Mouse (Mus musculus): Measurements from ENCODE around the gene Acot8. TPM values are rescaled to one million over a fixed set of nuclear protein-coding genes. Genes with fewer than 3 reads are reported as not detected.

Gene Acot8
- total and polyA plus RNA-seq, 2 experiments from 2014 or later = 17.5 to 24.2 TPM

DNA sequence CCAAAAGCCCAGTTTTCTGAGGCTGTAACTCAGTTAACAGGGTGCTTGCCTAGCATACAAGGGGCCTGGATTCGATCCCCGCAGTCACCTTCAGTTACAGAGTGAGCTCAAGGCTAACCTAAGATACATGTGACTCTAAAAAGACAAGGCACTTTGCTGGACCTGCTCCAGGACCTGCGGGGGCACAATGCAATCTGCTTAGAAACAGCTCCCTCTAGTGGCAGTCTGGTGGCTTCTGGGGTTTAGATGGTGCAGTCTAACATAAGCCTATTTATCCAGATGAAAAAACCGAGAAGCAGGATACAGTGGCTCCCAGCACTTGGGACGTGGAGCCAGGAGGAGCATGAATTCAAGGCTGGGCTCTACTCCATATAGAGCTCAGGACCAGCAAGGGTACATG, 10.4 kb downstream of the Acot8 start:
- no peak overlapping the region for H3K27ac ChIP-seq (ENCODE audit: low read depth, low read length)
- no peak for ATAC-seq (ENCODE audit: low FRiP score)

DNA sequence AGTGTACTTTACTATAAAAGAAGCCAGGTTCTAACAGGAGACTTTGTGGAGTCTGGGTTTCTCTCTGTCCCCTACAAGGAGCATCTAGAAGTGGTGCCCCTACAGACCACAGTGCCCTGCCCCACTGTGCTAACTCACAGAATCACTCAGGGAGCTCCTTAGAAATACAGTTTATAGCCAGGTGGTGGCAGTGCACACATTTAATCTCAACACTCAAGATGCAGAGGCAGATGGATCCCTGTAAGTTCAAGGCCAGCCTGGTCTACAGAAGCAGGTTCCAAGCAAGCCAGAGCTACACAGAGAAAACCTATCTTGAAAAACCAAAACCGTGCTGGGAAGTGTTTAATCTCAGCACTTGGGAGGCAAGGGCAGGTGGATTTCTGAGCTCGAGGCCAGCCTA, 10.9 kb downstream of the Acot8 start:
- no peaks in the 10 kb centered on the region for H3K9me3 ChIP-seq (ENCODE audit: low read length)
- 96% methylated on average over 2 of the region's 2 CpGs for WGBS
- peak; percentile 36 for DNase-seq (ENCODE audit: low spot score)
- H3K36me3 ChIP-seq (ENCODE audit: insufficient read depth, low read length) = peaks cover 40% of the 10 kb centered on the region; the same call in 1 of the 2 replicates
- H3K9ac ChIP-seq (replicated peaks; ENCODE audit: low read length, poor library complexity, severe bottlenecking) = no peak overlapping the region
- no peak overlapping the region for H3K4me2 ChIP-seq (ENCODE audit: low read depth, low read length, poor library complexity, severe bottlenecking)
- peak; percentile 46 for TF ChIP-seq CTCF (IDR thresholded peaks at IDR 0.05)
- no peak for ATAC-seq (ENCODE audit: low FRiP score)
- H3K27ac ChIP-seq (ENCODE audit: low read depth, low read length) = no peak overlapping the region
- no peak overlapping the region for H3K4me3 ChIP-seq (ENCODE audit: low read depth, low read length)
- no peaks in the 10 kb centered on the region for H3K4me1 ChIP-seq (ENCODE audit: insufficient read depth, low read length)
- no peaks in the 10 kb centered on the region for H3K27me3 ChIP-seq (ENCODE audit: insufficient read depth, low read length)

More for the DNA sequence above, 10.4 kb downstream of the Acot8 start:
- H3K9ac ChIP-seq (replicated peaks; ENCODE audit: low read length, poor library complexity, severe bottlenecking) = no peak overlapping the region
- H3K27me3 ChIP-seq (ENCODE audit: insufficient read depth, low read length) = no peaks in the 10 kb centered on the region
- 27% methylated on average over 5 of the region's 5 CpGs for WGBS
- no peak overlapping the region for H3K4me3 ChIP-seq (ENCODE audit: low read depth, low read length)
- DNase-seq (ENCODE audit: low spot score) = peak; percentile 95
- no peak overlapping the region for H3K4me2 ChIP-seq (ENCODE audit: low read depth, low read length, poor library complexity, severe bottlenecking)
- no peaks in the 10 kb centered on the region for H3K9me3 ChIP-seq (ENCODE audit: low read length)
- peaks cover 40% of the 10 kb centered on the region; the same call in 1 of the 2 replicates for H3K36me3 ChIP-seq (ENCODE audit: insufficient read depth, low read length)
- no peaks in the 10 kb centered on the region for H3K4me1 ChIP-seq (ENCODE audit: insufficient read depth, low read length)
- peak; percentile 88 for TF ChIP-seq CTCF (IDR thresholded peaks at IDR 0.05)

DNA sequence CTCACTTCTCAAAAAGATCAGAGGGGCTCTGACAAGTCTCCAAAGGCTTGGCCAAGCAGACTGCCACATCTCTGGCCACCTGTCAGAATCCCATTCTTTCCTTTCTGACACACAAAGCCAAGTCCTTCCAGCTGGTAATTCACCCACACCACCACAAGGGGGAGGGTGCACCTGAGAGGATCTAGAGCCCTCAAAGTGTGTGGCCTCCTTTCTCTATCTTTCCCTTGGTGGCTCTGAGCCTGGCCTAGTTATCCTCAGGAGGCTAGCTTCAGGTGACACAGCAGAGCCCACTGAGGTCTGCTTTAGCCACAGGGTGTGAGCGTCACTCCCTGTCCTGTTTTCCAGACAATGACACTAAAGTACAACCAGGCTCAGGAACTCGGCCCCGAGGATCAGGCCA, 11.4 kb downstream of the Acot8 start:
- no peaks in the 10 kb centered on the region for H3K27me3 ChIP-seq (ENCODE audit: insufficient read depth, low read length)
- TF ChIP-seq CTCF (IDR thresholded peaks at IDR 0.05) = peak; percentile 71
- H3K4me1 ChIP-seq (ENCODE audit: insufficient read depth, low read length) = no peaks in the 10 kb centered on the region
- DNase-seq (ENCODE audit: low spot score) = peak; percentile 38
- peaks cover 40% of the 10 kb centered on the region; the same call in 1 of the 2 replicates for H3K36me3 ChIP-seq (ENCODE audit: insufficient read depth, low read length)
- no peaks in the 10 kb centered on the region for H3K9me3 ChIP-seq (ENCODE audit: low read length)
- H3K27ac ChIP-seq (ENCODE audit: low read depth, low read length) = no peak overlapping the region
- H3K4me3 ChIP-seq (ENCODE audit: low read depth, low read length) = no peak overlapping the region
- ATAC-seq (ENCODE audit: low FRiP score) = no peak
- no peak overlapping the region for H3K9ac ChIP-seq (replicated peaks; ENCODE audit: low read length, poor library complexity, severe bottlenecking)
- 90% methylated on average over 3 of the region's 3 CpGs for WGBS
- no peak overlapping the region for H3K4me2 ChIP-seq (ENCODE audit: low read depth, low read length, poor library complexity, severe bottlenecking)

DNA sequence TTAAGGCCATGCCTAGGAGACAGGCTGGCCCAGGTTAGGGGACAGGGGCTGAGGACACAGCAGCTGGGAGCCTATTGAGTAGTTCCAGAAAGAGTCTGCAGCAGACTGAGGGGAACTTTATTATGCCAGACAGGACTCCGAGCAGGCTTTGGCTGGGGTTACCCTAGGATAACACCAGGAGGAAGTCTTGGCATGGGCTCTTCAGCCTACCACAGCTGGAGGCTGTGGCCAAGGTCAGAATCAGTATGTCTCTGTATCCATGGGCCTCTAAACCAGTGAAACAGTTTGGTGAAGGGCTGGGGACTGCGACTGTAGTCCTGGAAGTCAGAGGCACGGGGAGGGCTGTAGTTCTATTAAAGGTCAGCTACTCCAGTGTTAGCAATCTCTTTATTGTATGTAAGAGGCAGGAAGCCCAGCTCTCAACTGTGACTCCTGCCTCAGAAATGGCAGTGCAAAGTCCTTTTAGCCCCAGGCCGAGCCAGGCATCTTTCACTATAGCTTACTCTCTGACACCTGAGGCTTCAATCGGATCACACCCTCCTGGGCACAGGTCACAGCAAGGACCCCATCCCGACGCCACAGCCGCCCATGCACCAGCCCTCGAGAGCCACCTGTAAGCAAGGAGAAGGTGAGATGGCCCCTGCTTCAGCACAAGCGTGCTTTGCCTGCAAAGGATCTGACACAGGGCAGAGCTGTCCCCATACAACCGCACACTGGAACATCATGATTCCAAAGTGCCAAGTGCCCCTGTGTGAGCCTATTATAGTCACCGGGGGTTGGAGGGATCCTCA, 12.1 kb downstream of the Acot8 start:
- H3K9me3 ChIP-seq (ENCODE audit: low read length) = no peaks in the 10 kb centered on the region
- no peak overlapping the region for H3K4me3 ChIP-seq (ENCODE audit: low read depth, low read length)
- DNase-seq (ENCODE audit: low spot score) = no peak
- no peak for TF ChIP-seq CTCF (IDR thresholded peaks at IDR 0.05)
- no peak overlapping the region for H3K27ac ChIP-seq (ENCODE audit: low read depth, low read length)
- no peaks in the 10 kb centered on the region for H3K27me3 ChIP-seq (ENCODE audit: insufficient read depth, low read length)
- peaks cover 40% of the 10 kb centered on the region; the same call in 1 of the 2 replicates for H3K36me3 ChIP-seq (ENCODE audit: insufficient read depth, low read length)
- H3K4me2 ChIP-seq (ENCODE audit: low read depth, low read length, poor library complexity, severe bottlenecking) = no peak overlapping the region
- H3K9ac ChIP-seq (replicated peaks; ENCODE audit: low read length, poor library complexity, severe bottlenecking) = no peak overlapping the region
- H3K4me1 ChIP-seq (ENCODE audit: insufficient read depth, low read length) = no peaks in the 10 kb centered on the region
- WGBS = 91% methylated on average over 12 of the region's 12 CpGs
- ATAC-seq (ENCODE audit: low FRiP score) = no peak

DNA sequence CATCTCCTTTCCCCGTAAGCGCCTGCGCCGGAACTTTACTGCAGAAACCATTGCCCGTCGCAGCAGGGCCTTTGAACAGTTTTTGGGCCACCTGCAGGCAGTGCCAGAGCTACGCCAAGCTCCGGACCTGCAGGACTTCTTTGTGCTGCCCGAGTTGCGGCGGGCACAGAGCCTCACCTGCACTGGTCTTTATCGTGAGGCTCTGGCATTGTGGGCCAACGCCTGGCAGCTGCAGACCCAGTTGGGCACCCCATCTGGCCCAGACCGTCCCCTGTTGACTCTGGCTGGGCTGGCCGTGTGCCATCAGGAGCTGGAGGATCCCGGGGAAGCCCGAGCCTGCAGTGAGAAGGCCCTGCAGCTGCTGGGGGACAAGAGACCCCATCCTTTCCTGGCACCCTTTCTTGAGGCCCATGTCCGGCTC, 12.8 kb downstream of the Acot8 start:
- DNase-seq (ENCODE audit: low spot score) (no peak), ATAC-seq (ENCODE audit: low FRiP score) (no peak)
- peaks cover 40% of the 10 kb centered on the region; the same call in 1 of the 2 replicates for H3K36me3 ChIP-seq (ENCODE audit: insufficient read depth, low read length)
- H3K27me3 ChIP-seq (ENCODE audit: insufficient read depth, low read length) = no peaks in the 10 kb centered on the region
- no peak overlapping the region for H3K27ac ChIP-seq (ENCODE audit: low read depth, low read length)
- peaks cover 3% of the 10 kb centered on the region; the same call in 1 of the 2 replicates for H3K4me1 ChIP-seq (ENCODE audit: insufficient read depth, low read length)
- 85% methylated on average over 18 of the region's 18 CpGs for WGBS
- no peaks in the 10 kb centered on the region for H3K9me3 ChIP-seq (ENCODE audit: low read length)
- no peak for TF ChIP-seq CTCF (IDR thresholded peaks at IDR 0.05)
- H3K9ac ChIP-seq (replicated peaks; ENCODE audit: low read length, poor library complexity, severe bottlenecking) = no peak overlapping the region
- no peak overlapping the region for H3K4me2 ChIP-seq (ENCODE audit: low read depth, low read length, poor library complexity, severe bottlenecking)
- no peak overlapping the region for H3K4me3 ChIP-seq (ENCODE audit: low read depth, low read length)

DNA sequence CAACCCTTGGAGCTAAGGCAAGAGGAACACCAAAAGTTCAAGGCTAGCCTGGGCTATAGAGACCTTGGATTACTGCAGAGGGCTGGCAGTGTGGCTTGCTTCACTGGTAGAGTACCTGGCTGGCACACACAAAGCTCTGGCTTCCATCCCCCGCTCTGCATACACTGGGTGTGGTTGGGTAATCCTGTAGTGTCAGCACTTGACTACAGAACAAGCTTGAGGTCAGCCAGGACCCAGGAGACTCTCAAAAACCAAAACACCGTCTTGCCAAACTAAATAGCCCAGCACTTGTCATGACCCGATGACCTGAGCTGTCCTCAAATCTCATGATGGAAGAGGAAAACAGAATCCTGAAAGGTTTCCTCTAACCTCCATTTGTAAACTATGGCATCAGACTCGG, 14.2 kb downstream of the Acot8 start:
- Histone ChIP-seq H3K4me2 (ENCODE audit: low read depth, low read length, poor library complexity, severe bottlenecking) (no peak overlapping the region), H3K9me3 (ENCODE audit: low read length) (no peaks in the 10 kb centered on the region), H3K9ac (replicated peaks; ENCODE audit: low read length, poor library complexity, severe bottlenecking) (no peak overlapping the region), H3K36me3 (ENCODE audit: insufficient read depth, low read length) (peaks cover 30% of the 10 kb centered on the region; the same call in 1 of the 2 replicates), H3K27me3 (ENCODE audit: insufficient read depth, low read length) (no peaks in the 10 kb centered on the region), H3K4me3 (ENCODE audit: low read depth, low read length) (no peak overlapping the region), H3K4me1 (ENCODE audit: insufficient read depth, low read length) (peaks cover 3% of the 10 kb centered on the region; the same call in 1 of the 2 replicates), H3K27ac (ENCODE audit: low read depth, low read length) (no peak overlapping the region)
- no peak for TF ChIP-seq CTCF (IDR thresholded peaks at IDR 0.05)
- 92% methylated on average over 4 of the region's 4 CpGs for WGBS
- no peak for ATAC-seq (ENCODE audit: low FRiP score)
- no peak for DNase-seq (ENCODE audit: low spot score)
